27 mouse cellular contexts compared by ENCODE assay signal in the genomic region with DNA sequence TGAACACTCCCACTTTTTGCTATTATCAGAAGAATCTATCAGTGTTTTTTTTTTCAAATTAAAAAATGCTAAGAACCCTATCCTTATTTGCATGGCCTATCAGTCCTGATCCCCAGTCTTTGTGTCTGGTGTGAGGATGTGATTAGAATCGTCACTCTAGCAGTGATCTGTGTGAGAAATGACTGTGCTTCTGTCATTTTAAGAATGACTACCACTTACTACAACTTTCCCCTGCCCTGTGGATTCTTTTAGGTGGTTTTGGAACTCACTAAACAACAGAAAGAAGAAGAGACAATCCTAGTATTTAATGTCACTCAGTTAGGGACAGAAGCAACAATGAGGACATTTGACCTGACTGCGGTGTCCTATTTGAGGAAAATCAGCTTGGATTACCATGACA.
"Had no signal": no experiment of that assay in that cellular context is flagged by ENCODE, and none has a peak within 500 bp of the region (broad histone marks: within the 10 kb centered on the region; RNA-seq: fewer than 3 reads in every experiment).

No protein-coding gene starts in this region.

- H3K4me3 ChIP-seq: embryonic facial prominence, embryonic 10.5 days; embryonic facial prominence, embryonic 12.5 days; embryonic facial prominence, embryonic 13.5 days; embryonic facial prominence, embryonic 15.5 days; erythroblast, embryonic 14.5 days; forebrain, embryonic 10.5 days; forebrain, embryonic 12.5 days; forebrain, embryonic 13.5 days; forebrain, embryonic 15.5 days; gastrocnemius, adult 2 months; heart, adult 2 months had no signal

- DNase-seq: cerebellum, adult 8-10 months; cerebellum, adult 9-10 months; cerebellum, adult 9-11 months; cerebellum, postnatal 10 days; cerebellum, postnatal 14 days; cerebellum, postnatal 25 days; cerebellum, postnatal 36 days; embryo, embryonic 11 days; forebrain, postnatal 0 days; gastrocnemius, adult 2 months; gastrocnemius, postnatal 10 days; gastrocnemius, postnatal 14 days; gastrocnemius, postnatal 25 days; gastrocnemius, postnatal 36 days; heart, adult 18-20 months; heart, adult 2 months had no signal

- H3K4me1 ChIP-seq: embryonic facial prominence, embryonic 10.5 days; embryonic facial prominence, embryonic 12.5 days; embryonic facial prominence, embryonic 13.5 days; embryonic facial prominence, embryonic 15.5 days; forebrain, embryonic 12.5 days; forebrain, embryonic 13.5 days; forebrain, embryonic 15.5 days had no signal

- H3K9ac ChIP-seq: embryonic facial prominence, embryonic 12.5 days; embryonic facial prominence, embryonic 13.5 days; embryonic facial prominence, embryonic 15.5 days; forebrain, embryonic 12.5 days; forebrain, embryonic 13.5 days; forebrain, embryonic 15.5 days; forebrain, postnatal 0 days had no signal

- H3K27me3 ChIP-seq: embryonic facial prominence, embryonic 12.5 days; embryonic facial prominence, embryonic 13.5 days; embryonic facial prominence, embryonic 15.5 days; forebrain, embryonic 12.5 days; forebrain, embryonic 13.5 days; forebrain, embryonic 15.5 days had no signal

- H3K9me3 ChIP-seq: embryonic facial prominence, embryonic 10.5 days; embryonic facial prominence, embryonic 12.5 days; embryonic facial prominence, embryonic 13.5 days; embryonic facial prominence, embryonic 15.5 days; forebrain, embryonic 10.5 days; forebrain, embryonic 12.5 days; forebrain, embryonic 13.5 days; forebrain, embryonic 15.5 days had no signal

- H3K4me2 ChIP-seq: embryonic facial prominence, embryonic 12.5 days; embryonic facial prominence, embryonic 13.5 days; embryonic facial prominence, embryonic 15.5 days; forebrain, embryonic 12.5 days; forebrain, embryonic 13.5 days; forebrain, embryonic 15.5 days had no signal

- ATAC-seq: forebrain, embryonic 13.5 days; forebrain, embryonic 14.5 days; forebrain, embryonic 15.5 days; forebrain, embryonic 16.5 days; forebrain, postnatal 0 days had no signal

- H3K27ac ChIP-seq: embryonic facial prominence, embryonic 10.5 days; embryonic facial prominence, embryonic 12.5 days; embryonic facial prominence, embryonic 13.5 days; embryonic facial prominence, embryonic 15.5 days; forebrain, embryonic 10.5 days; forebrain, embryonic 12.5 days; forebrain, embryonic 13.5 days; forebrain, embryonic 15.5 days; gastrocnemius, adult 2 months; heart, adult 2 months had no signal
